Mouse (Mus musculus) hindbrain, embryonic 14.5 days (tissue): ENCODE measurements around the gene Vmn1r117. TPM values are rescaled to one million over a fixed set of nuclear protein-coding genes. Genes with fewer than 3 reads are reported as not detected.
"Not testable (repeated sequence)": the region's sequence is repeated elsewhere in the genome, so short reads cannot be mapped to it uniquely, and the experiment has no call there.

Experiments
- ATAC-seq: fragments of 200-750 bp; cut with Nextera tagmentation; 2 replicates; pipeline ENCODE4 v1.8.0; 2017; ENCODE audit warnings: moderate number of reproducible peaks, mild to moderate bottlenecking, moderate TSS enrichment, moderate library complexity; ENCODE audit not compliant: low FRiP score
- DNase-seq: peaks from one replicate; pipeline ENCODE4 v3.0.0-alpha.2; 2015; ENCODE audit warnings: low spot score
- H3K27ac ChIP-seq: fragments of 300-500 bp; sonication (generic); 2 replicates; pipeline ENCODE4 v1.5.1; 2014; ENCODE audit warnings: mild to moderate bottlenecking, moderate library complexity
- H3K27me3 ChIP-seq: fragments of 300-500 bp; sonication (generic); 2 replicates; pipeline ENCODE4 v1.6.1; 2014; ENCODE audit warnings: mild to moderate bottlenecking, low read length, mixed read lengths; ENCODE audit not compliant: control insufficient read depth, insufficient read depth
- H3K36me3 ChIP-seq: fragments of 300-500 bp; sonication (generic); replicated peaks from 2 replicates; pipeline ENCODE4 v1.6.1; 2014; ENCODE audit not compliant: control insufficient read depth, insufficient read depth
- H3K4me1 ChIP-seq: fragments of 300-500 bp; sonication (generic); replicated peaks from 2 replicates; pipeline ENCODE4 v1.6.1; 2014; ENCODE audit warnings: antibody characterized with exemption, low read length, mixed read lengths; ENCODE audit not compliant: control insufficient read depth, insufficient read depth
- H3K4me2 ChIP-seq: fragments of 300-500 bp; sonication (generic); replicated peaks from 2 replicates; pipeline ENCODE4 v1.6.1; 2014; ENCODE audit warnings: mild to moderate bottlenecking, moderate library complexity
- H3K4me3 ChIP-seq: fragments of 300-500 bp; sonication (generic); replicated peaks from 2 replicates; pipeline ENCODE4 v1.5.1; 2014; ENCODE audit warnings: mild to moderate bottlenecking, low read length
- H3K9ac ChIP-seq: fragments of 300-500 bp; sonication (generic); 2 replicates; pipeline ENCODE4 v1.6.1; 2014
- H3K9me3 ChIP-seq: fragments of 300-500 bp; sonication (generic); 2 replicates; pipeline ENCODE4 v1.6.1; 2016; ENCODE audit warnings: low read length; ENCODE audit not compliant: control insufficient read depth
- WGBS: fragments of 180-500 bp; shearing (Covaris S2); extraction: QIAGEN DNeasy Blood & Tissue Kit; methylation state at CpG from one replicate; pipeline ENCODE4 v1.1.7; 2014; 5-methylcytosine and 5-hydroxymethylcytosine counted together
- polyA plus RNA-seq: library from polyadenylated mRNA; unstranded; fragments of >200 nt; fragmentation: Nextera tagmentation; extraction: Ambion mirVana; gene quantifications from 2 replicates; pipeline ENCODE4 v1.2.1, GENCODE M21; 2014

Gene Vmn1r117
- not detected in 2 replicates for polyA plus RNA-seq

GRCm38 (mm10) chr7:20884021-20884420, at the start of gene Vmn1r117:
Gene Vmn1r117, minus strand, starts transcription at chr7:20884121.
- not testable (repeated sequence) for H3K4me1 ChIP-seq, DNase-seq, H3K9ac ChIP-seq, H3K9me3 ChIP-seq, H3K4me2 ChIP-seq, H3K27me3 ChIP-seq, ATAC-seq, H3K27ac ChIP-seq, H3K4me3 ChIP-seq, H3K36me3 ChIP-seq
- WGBS = no CpG with 5 or more reads among the region's 2 CpGs

- not testable (repeated sequence) for H3K27me3 ChIP-seq, H3K4me1 ChIP-seq, H3K27ac ChIP-seq, ATAC-seq, H3K4me3 ChIP-seq, H3K9me3 ChIP-seq, H3K36me3 ChIP-seq, H3K9ac ChIP-seq, H3K4me2 ChIP-seq, DNase-seq
- no CpG with 5 or more reads among the region's 2 CpGs for WGBS
Measured at GRCm38 (mm10) chr7:20912247-20912646, 28.3 kb upstream of the Vmn1r117 start, which contains the start of gene Vmn1r118. Gene Vmn1r118, minus strand, starts transcription at chr7:20912347.

- not testable (repeated sequence) for H3K27me3 ChIP-seq, H3K4me1 ChIP-seq, ATAC-seq, H3K4me2 ChIP-seq, H3K9me3 ChIP-seq, DNase-seq, H3K36me3 ChIP-seq, H3K27ac ChIP-seq, H3K9ac ChIP-seq, H3K4me3 ChIP-seq
- WGBS = 60% methylated on average over 3 of the region's 3 CpGs
Measured at GRCm38 (mm10) chr7:20871956-20872355, 12.0 kb downstream of the Vmn1r117 start, which contains the start of gene Vmn1r116. Gene Vmn1r116, plus strand, starts transcription at chr7:20872256.

- not testable (repeated sequence) for H3K27me3 ChIP-seq, ATAC-seq, DNase-seq, H3K36me3 ChIP-seq, H3K9me3 ChIP-seq, H3K9ac ChIP-seq, H3K4me1 ChIP-seq, H3K4me2 ChIP-seq, H3K4me3 ChIP-seq, H3K27ac ChIP-seq
- WGBS = 88% methylated on average over 1 of the region's 3 CpGs
Measured at GRCm38 (mm10) chr7:20844885-20845284, 39.0 kb downstream of the Vmn1r117 start, which contains the start of gene Vmn1r115. Gene Vmn1r115, minus strand, starts transcription at chr7:20844985.

Other genes with a start within 250 kb of the Vmn1r117 start
- not detected in 2 replicates for gene Vmn1r107, start 215.2 kb downstream of the Vmn1r117 start, polyA plus RNA-seq
- not detected in 2 replicates for gene Vmn1r111, start 180.9 kb downstream of the Vmn1r117 start, polyA plus RNA-seq
- not detected in 2 replicates for gene Gm10668, start 153.5 kb downstream of the Vmn1r117 start, polyA plus RNA-seq
- gene Vmn1r112, start 112.9 kb downstream of the Vmn1r117 start, polyA plus RNA-seq = not detected in 2 replicates
- gene Vmn1r113, start 96.8 kb downstream of the Vmn1r117 start, polyA plus RNA-seq = not detected in 2 replicates
- gene Vmn1r114, start 71.9 kb downstream of the Vmn1r117 start, polyA plus RNA-seq = not detected in 2 replicates
- gene Vmn1r115, start 39.1 kb downstream of the Vmn1r117 start, polyA plus RNA-seq = not detected in 2 replicates
- not detected in 2 replicates for gene Vmn1r116, start 11.9 kb downstream of the Vmn1r117 start, polyA plus RNA-seq
- gene Vmn1r118, start 28.2 kb upstream of the Vmn1r117 start, polyA plus RNA-seq = not detected in 2 replicates
- not detected in 2 replicates for gene Vmn1r119, start 128.3 kb upstream of the Vmn1r117 start, polyA plus RNA-seq
- gene Vmn1r120, start 169.7 kb upstream of the Vmn1r117 start, polyA plus RNA-seq = not detected in 2 replicates
- gene Vmn1r121, start 214.4 kb upstream of the Vmn1r117 start, polyA plus RNA-seq = not detected in 2 replicates